Mouse (Mus musculus): ENCODE results near the gene Ctnnb1.

DNA sequence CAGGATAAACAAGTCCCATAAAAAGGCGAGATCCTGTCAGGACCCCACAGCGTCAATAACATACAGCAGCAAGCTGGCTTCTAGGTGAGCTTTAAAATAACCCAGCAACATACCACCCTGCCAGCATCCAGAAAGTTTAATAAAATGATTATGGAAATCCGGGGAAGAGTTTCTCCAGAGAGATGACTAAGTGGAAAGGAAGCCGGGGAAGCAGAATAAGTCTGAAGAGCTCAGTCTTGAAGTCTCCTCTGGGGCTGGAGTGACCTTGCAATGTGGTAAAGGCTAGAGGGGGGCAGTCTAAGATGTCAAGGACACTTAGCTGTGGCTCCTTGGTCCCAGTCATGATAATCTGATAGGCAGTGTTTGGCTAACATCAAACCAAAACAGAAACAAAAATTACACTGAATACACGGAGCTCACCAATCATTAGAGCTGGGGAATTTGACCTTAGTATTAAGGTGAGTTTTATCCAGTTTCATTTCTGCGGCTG lies 44.1 kb downstream of the Ctnnb1 start:
- TF ChIP-seq GATA1 (IDR thresholded peaks at IDR 0.05; ENCODE audit: borderline replicate concordance, low read length) (no peak), FLI1 (IDR thresholded peaks at IDR 0.05; ENCODE audit: low read length) (no peak)

Data from megakaryocyte, embryonic 14.5 days (primary cell).